Mouse (Mus musculus): ENCODE measurements around the gene Manf. TPM values are rescaled to one million over a fixed set of nuclear protein-coding genes. Genes with fewer than 3 reads are reported as not detected.
A peak's percentile ranks its signal among the peaks of the same experiment; 100 is the strongest.

Manf gene
- polyA plus RNA-seq, 1 experiment from 2014 or later, result 286 TPM

DNA sequence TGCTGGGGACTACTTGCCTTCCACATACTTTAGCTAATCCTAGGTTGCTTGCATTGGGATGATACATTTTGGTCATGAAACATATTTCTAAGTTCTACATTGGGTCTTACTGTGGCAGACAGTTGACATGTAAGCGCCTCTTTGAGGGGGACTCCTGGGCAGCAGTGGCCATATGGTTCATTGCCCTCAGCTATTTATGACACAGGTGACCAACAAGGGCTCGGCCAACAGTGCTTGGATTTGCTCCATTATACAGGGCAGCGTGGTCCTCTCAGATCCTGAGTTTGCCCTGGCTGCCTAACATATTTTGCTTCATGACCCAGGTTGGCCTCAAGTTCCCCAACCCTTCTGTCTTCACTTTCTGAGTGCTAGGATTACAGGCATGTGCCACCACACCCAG, 15.1 kb downstream of the Manf start:
- Histone ChIP-seq H3K4me3 (ENCODE audit: low read length) (no peak overlapping the region), H3K4me1 (replicated peaks; ENCODE audit: control insufficient read depth, insufficient read depth, low read length) (no peaks in the 10 kb centered on the region), H3K4me2 (ENCODE audit: low read depth, low read length) (no peak overlapping the region), H3K9me3 (ENCODE audit: control insufficient read depth, low read length) (no peaks in the 10 kb centered on the region), H3K9ac (ENCODE audit: low read length) (no peak overlapping the region), H3K36me3 (ENCODE audit: control insufficient read depth, insufficient read depth, low read length) (peaks cover 27% of the 10 kb centered on the region), H3K27ac (ENCODE audit: low read length) (no peak overlapping the region), H3K27me3 (ENCODE audit: control insufficient read depth, insufficient read depth, low read depth, low read length) (no peaks in the 10 kb centered on the region)
- 93% methylated on average over 3 of the region's 3 CpGs for WGBS
- ATAC-seq (ENCODE audit: low read depth), result no peak

DNA sequence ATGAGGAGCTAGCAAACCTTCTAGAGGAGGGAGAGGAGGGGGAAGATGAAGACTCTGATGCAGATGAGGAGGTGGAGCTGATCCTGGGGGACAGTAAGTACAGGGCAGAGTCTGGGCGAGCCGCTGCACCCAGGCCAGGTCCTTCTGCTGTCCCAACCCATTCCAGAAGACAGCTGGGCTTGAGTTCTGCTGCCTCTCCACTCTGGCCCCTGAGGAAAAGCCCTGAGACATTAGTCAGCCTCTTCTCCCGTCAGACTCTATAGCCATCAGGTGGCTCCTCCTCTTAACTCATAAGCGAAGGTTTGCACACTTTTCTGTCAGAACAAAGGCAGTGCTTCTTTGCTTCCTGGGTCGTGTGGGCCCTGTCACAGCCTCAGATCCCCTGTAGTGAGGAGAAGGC, 17.6 kb downstream of the Manf start:
- 74% methylated on average over 5 of the region's 5 CpGs for WGBS
- H3K4me2 ChIP-seq (ENCODE audit: low read depth, low read length), result no peak overlapping the region
- ATAC-seq (ENCODE audit: low read depth), result no peak

DNA sequence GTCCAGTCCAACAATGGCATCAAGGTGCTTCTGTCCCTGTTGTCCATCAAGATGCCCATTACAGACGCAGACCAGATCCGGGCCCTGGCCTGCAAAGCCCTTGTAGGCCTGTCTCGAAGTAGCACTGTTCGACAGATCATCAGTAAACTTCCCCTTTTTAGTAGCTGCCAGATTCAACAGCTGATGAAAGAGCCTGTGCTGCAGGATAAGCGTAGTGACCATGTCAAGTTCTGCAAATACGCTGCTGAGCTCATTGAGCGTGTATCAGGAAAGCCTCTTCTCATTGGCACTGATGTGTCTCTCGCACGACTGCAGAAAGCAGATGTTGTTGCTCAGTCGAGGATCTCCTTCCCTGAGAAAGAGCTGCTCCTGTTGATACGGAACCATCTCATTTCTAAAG, 33.7 kb downstream of the Manf start:
- H3K4me2 ChIP-seq (ENCODE audit: low read depth, low read length), result no peak overlapping the region
- no peak overlapping the region for H3K27ac ChIP-seq (ENCODE audit: low read length)
- no peaks in the 10 kb centered on the region for H3K9me3 ChIP-seq (ENCODE audit: control insufficient read depth, low read length)
- H3K36me3 ChIP-seq (ENCODE audit: control insufficient read depth, insufficient read depth, low read length), result peaks cover 37% of the 10 kb centered on the region
- no peak for ATAC-seq (ENCODE audit: low read depth)
- WGBS, result 88% methylated on average over 11 of the region's 11 CpGs
- H3K9ac ChIP-seq (ENCODE audit: low read length), result no peak overlapping the region
- no peaks in the 10 kb centered on the region for H3K27me3 ChIP-seq (ENCODE audit: control insufficient read depth, insufficient read depth, low read depth, low read length)
- no peak overlapping the region for H3K4me3 ChIP-seq (ENCODE audit: low read length)
- H3K4me1 ChIP-seq (replicated peaks; ENCODE audit: control insufficient read depth, insufficient read depth, low read length), result no peaks in the 10 kb centered on the region

More for the DNA sequence above, 17.6 kb downstream of the Manf start:
- Histone ChIP-seq H3K4me1 (replicated peaks; ENCODE audit: control insufficient read depth, insufficient read depth, low read length) (no peaks in the 10 kb centered on the region), H3K4me3 (ENCODE audit: low read length) (no peak overlapping the region), H3K27ac (ENCODE audit: low read length) (no peak overlapping the region), H3K9ac (ENCODE audit: low read length) (no peak overlapping the region), H3K9me3 (ENCODE audit: control insufficient read depth, low read length) (no peaks in the 10 kb centered on the region), H3K27me3 (ENCODE audit: control insufficient read depth, insufficient read depth, low read depth, low read length) (no peaks in the 10 kb centered on the region), H3K36me3 (ENCODE audit: control insufficient read depth, insufficient read depth, low read length) (peaks cover 23% of the 10 kb centered on the region)

DNA sequence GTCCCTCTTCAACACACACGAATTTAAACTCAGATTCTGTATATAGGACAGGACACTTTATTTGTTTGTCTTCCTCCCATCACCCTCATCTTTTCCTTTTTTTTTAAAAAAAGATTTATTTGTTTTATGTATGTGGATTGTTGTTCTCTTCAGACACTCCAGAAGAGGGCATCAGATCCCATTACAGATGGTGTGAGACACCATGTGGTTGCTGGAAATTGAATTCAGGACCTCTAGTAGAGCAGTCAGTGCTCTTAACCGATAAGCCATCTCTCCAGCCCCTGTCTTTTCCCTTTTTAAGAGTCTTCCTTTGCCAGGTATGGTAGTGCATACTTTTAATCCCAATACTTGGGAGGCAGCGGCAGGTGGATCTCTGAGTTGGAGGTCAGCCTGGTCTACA, 35.1 kb downstream of the Manf start:
- Histone ChIP-seq H3K27ac (ENCODE audit: low read length) (no peak overlapping the region), H3K27me3 (ENCODE audit: control insufficient read depth, insufficient read depth, low read depth, low read length) (no peaks in the 10 kb centered on the region), H3K4me2 (ENCODE audit: low read depth, low read length) (no peak overlapping the region), H3K9me3 (ENCODE audit: control insufficient read depth, low read length) (no peaks in the 10 kb centered on the region), H3K4me1 (replicated peaks; ENCODE audit: control insufficient read depth, insufficient read depth, low read length) (no peaks in the 10 kb centered on the region), H3K9ac (ENCODE audit: low read length) (no peak overlapping the region), H3K4me3 (ENCODE audit: low read length) (no peak overlapping the region), H3K36me3 (ENCODE audit: control insufficient read depth, insufficient read depth, low read length) (peaks cover 33% of the 10 kb centered on the region)
- no peak for ATAC-seq (ENCODE audit: low read depth)
- 73% methylated on average over 3 of the region's 3 CpGs for WGBS

DNA sequence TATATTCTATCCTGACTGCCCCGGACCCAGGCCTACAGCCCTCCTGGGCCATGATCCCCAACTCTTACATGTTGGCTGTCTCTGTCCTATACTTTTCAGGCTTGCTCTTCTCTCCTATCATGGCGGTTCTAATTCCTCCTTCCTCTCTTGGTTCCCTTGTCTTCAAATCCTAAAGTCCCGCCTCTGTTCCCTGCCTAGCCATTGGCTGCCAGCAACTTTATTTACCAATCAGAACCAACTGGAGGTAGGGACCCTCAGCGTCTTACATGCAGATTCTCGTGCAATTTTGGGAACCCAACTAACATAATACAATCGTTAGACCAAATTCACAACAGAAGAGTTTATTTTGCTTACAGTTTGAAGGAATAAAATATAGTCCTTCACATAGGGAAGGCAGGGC, 49.0 kb downstream of the Manf start:
- H3K9ac ChIP-seq (ENCODE audit: low read length), result no peak overlapping the region
- H3K4me2 ChIP-seq (ENCODE audit: low read depth, low read length), result no peak overlapping the region
- 92% methylated on average over 6 of the region's 6 CpGs for WGBS
- no peak for ATAC-seq (ENCODE audit: low read depth)
- H3K36me3 ChIP-seq (ENCODE audit: control insufficient read depth, insufficient read depth, low read length), result peaks cover 36% of the 10 kb centered on the region
- H3K27me3 ChIP-seq (ENCODE audit: control insufficient read depth, insufficient read depth, low read depth, low read length), result no peaks in the 10 kb centered on the region
- no peak overlapping the region for H3K27ac ChIP-seq (ENCODE audit: low read length)
- no peaks in the 10 kb centered on the region for H3K9me3 ChIP-seq (ENCODE audit: control insufficient read depth, low read length)
- no peaks in the 10 kb centered on the region for H3K4me1 ChIP-seq (replicated peaks; ENCODE audit: control insufficient read depth, insufficient read depth, low read length)
- no peak overlapping the region for H3K4me3 ChIP-seq (ENCODE audit: low read length)

DNA sequence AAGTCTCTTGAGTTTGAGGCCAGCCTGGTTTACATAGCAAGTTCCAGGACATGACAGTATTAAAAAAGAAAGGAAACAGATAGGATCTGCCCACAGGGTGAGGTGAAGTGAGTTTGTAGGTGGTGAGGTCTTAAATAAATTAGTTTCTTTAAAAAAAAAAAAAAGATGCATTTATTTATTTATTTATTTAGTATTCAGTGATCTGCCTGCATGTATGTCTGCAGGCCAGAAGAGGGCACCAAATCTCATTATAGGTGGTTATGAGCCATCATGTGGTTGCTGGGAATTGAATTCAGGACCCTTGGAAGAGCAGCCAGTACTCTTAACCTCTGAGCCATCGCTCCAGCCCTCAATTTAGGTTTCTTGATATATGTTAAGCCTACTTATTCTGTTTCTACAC, 51.2 kb downstream of the Manf start:
- H3K36me3 ChIP-seq (ENCODE audit: control insufficient read depth, insufficient read depth, low read length), result peaks cover 46% of the 10 kb centered on the region
- no peak overlapping the region for H3K4me3 ChIP-seq (ENCODE audit: low read length)
- no peaks in the 10 kb centered on the region for H3K4me1 ChIP-seq (replicated peaks; ENCODE audit: control insufficient read depth, insufficient read depth, low read length)
- H3K9ac ChIP-seq (ENCODE audit: low read length), result no peak overlapping the region
- no peak overlapping the region for H3K27ac ChIP-seq (ENCODE audit: low read length)
- 100% methylated on average over 1 of the region's 1 CpGs for WGBS
- no peak for ATAC-seq (ENCODE audit: low read depth)
- no peak overlapping the region for H3K4me2 ChIP-seq (ENCODE audit: low read depth, low read length)
- H3K9me3 ChIP-seq (ENCODE audit: control insufficient read depth, low read length), result no peaks in the 10 kb centered on the region
- H3K27me3 ChIP-seq (ENCODE audit: control insufficient read depth, insufficient read depth, low read depth, low read length), result no peaks in the 10 kb centered on the region

DNA sequence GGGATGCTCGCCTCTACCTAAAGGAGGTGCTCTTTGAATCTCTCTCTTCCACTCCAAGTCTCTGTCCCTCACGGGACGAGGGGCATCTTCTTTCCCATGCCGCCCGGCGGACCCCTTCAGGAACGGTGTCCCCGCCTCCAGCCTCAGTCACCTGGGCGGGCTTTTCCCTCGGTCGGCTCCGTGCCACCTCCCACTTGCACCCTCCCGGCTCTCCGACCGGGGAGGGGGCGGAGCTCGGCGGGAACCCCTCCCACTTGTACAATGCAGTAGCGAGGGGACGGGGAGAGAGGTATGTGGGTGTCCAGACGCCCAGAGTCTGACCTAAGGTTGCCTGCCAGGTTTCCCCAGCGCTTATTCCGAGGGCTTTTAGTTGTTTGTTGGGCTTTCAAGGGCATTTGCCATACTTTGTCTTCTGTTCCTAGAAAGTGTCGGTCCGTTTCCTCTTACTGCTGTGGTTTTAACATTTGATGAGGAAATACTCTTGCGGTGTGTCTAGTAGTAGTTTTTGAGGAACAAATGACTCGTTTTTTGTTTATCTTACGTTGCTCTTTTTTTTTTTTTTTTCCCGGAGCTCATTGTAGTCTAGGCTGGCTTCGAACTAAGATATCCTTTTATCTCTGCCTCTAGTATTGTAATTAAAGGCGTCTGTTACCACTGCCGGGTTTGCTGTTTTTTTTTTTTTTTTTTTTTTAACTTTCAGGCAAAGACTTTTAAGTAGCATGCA, 69.2 kb downstream of the Manf start:
- peak; percentile 85 for ATAC-seq (ENCODE audit: low read depth)
- H3K4me2 ChIP-seq (ENCODE audit: low read depth, low read length), result peak overlapping the region; percentile 82
- H3K9ac ChIP-seq (ENCODE audit: low read length), result peak overlapping the region; percentile 81
- H3K36me3 ChIP-seq (ENCODE audit: control insufficient read depth, insufficient read depth, low read length), result no peaks in the 10 kb centered on the region
- H3K27me3 ChIP-seq (ENCODE audit: control insufficient read depth, insufficient read depth, low read depth, low read length), result no peaks in the 10 kb centered on the region
- peak overlapping the region; percentile 86 for H3K27ac ChIP-seq (ENCODE audit: low read length)
- peak overlapping the region; percentile 71 for H3K4me3 ChIP-seq (ENCODE audit: low read length)
- under 1% methylated on average over 32 of the region's 32 CpGs for WGBS
- no peaks in the 10 kb centered on the region for H3K4me1 ChIP-seq (replicated peaks; ENCODE audit: control insufficient read depth, insufficient read depth, low read length)
- H3K9me3 ChIP-seq (ENCODE audit: control insufficient read depth, low read length), result peaks cover 4% of the 10 kb centered on the region; the same call in 1 of the 2 replicates

DNA sequence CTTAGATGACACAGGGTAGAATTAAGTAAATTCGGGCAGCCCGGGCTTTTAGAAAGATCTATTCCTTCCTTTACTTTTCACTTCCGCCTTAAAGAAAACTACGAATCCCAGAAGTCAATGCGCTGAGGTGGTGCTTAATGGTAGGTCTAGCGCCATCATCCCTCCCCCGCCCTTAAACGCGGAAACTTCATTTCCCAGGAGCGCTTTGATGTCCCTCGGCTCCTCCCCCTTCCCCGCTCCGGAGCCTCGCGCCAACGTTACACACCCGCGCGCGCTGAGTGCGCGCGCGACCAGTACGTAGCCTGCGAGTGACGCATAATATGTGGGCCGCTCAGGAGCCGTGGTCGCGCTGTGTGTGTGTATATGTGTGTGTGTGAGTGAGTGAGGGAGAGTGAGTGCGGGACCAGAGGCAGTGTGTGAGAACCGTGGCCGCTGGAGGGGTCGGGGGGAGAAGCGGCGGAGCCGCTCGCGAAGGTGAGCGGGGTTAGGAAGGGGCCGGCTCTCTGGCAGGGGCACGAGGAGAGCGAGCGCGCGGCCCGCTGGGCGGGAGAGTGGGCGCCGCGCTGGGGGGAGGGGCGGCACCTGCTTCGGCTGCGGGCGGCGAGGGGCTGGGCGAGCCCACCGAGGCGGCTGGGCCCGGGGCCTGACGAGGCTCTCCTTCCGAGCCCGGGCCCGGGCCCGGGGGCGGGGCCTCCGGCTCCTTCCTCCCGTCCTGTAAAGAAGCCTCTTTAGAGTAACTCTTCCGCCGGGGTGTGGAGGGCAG, 70.0 kb downstream of the Manf start, which contains the start of gene Dcaf1:
TSS of gene Dcaf1 (plus strand) at position 257 of the 763 bp plus-strand sequence.
- WGBS, result under 1% methylated on average over 68 of the region's 71 CpGs
- Histone ChIP-seq H3K27ac (ENCODE audit: low read length) (peak within 1 kb of the TSS; percentile 86), H3K9me3 (ENCODE audit: control insufficient read depth, low read length) (peaks cover 4% of the 10 kb centered on the region; the same call in 1 of the 2 replicates), H3K4me3 (ENCODE audit: low read length) (peak within 1 kb of the TSS; percentile 71), H3K27me3 (ENCODE audit: control insufficient read depth, insufficient read depth, low read depth, low read length) (no peaks in the 10 kb centered on the region), H3K4me2 (ENCODE audit: low read depth, low read length) (peak within 1 kb of the TSS; percentile 82), H3K4me1 (replicated peaks; ENCODE audit: control insufficient read depth, insufficient read depth, low read length) (no peaks in the 10 kb centered on the region), H3K9ac (ENCODE audit: low read length) (peak within 1 kb of the TSS; percentile 81), H3K36me3 (ENCODE audit: control insufficient read depth, insufficient read depth, low read length) (no peaks in the 10 kb centered on the region)
- ATAC-seq (ENCODE audit: low read depth), result peak; percentile 98

DNA sequence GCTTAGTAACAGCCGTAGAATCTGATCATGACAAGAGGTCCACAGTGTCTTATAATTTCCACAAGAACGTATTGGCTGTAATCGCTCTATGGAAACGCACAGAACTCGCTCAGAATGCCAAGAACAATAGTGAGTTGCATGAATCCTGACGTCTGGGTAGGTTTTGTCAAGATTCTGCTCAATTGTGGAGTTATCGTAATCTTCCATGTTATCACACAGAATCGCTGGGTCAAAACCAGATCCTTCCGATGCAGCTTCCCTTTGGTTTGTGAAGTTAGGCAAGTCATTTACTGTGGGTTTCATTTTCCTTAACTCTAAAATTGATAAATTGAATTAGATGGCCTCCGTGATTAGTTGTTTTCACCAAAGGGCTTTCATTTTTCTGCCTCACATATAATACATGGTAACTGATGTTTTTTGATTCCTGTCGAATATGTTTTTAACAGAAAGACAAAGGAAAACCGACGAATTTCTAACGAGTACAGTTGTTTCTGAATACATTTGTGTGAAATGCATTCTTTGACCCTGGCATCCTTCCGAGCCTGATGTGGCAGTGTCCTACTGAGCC, 70.6 kb downstream of the Manf start:
- Histone ChIP-seq H3K9me3 (ENCODE audit: control insufficient read depth, low read length) (peaks cover 4% of the 10 kb centered on the region; the same call in 1 of the 2 replicates), H3K36me3 (ENCODE audit: control insufficient read depth, insufficient read depth, low read length) (no peaks in the 10 kb centered on the region), H3K4me3 (ENCODE audit: low read length) (peak overlapping the region; percentile 71), H3K4me1 (replicated peaks; ENCODE audit: control insufficient read depth, insufficient read depth, low read length) (no peaks in the 10 kb centered on the region), H3K27ac (ENCODE audit: low read length) (0 out of 2 replicates have a peak overlapping the region, but pooled peaks have one; percentile 20), H3K27me3 (ENCODE audit: control insufficient read depth, insufficient read depth, low read depth, low read length) (no peaks in the 10 kb centered on the region), H3K4me2 (ENCODE audit: low read depth, low read length) (peak overlapping the region; percentile 61), H3K9ac (ENCODE audit: low read length) (peak overlapping the region; percentile 71)
- ATAC-seq (ENCODE audit: low read depth), result no peak
- 45% methylated on average over 15 of the region's 15 CpGs for WGBS
